Mouse (Mus musculus): ENCODE measurements around the gene Serping1.

Gene Serping1

DNA sequence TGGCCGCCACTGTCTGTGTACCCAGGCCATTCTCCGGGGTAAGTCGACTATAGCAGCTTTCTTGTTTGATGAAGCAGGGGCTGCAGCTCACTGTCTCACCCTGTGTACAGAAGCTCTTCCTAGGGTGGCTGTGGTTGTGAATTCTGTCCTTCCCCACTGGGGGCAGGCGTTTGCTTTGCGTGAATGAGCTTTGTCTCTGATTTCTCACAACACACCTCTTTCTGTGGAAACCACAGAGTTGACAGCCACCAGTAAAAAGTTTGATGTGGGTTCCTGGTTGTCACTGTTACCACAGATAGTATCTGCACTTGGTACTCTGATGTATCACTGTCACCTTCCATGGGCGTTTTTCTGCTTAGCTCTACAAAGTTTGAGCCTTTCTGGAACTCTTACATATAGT lies 4.0 kb upstream of the Serping1 start:
- DNase-seq: no peak

DNA sequence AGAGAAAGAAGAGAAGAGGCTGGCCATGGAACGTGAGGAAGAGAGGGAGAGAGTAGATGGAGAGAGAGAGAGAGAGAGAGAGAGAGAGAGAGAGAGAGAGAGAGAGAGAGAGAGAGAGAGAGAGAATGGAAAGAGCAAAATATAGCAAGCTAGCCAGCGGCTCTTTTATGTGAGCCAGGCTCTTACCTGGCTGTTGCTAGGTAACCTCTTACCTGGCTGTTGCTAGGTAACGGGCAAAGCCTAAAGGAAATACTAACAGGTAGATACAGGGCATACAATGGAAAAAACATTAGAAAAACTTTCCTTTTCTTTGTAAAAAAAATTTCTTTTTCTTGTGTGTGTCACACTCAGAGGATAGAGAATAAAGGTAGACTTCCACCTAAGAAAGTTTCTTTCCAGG lies 2.5 kb upstream of the Serping1 start:
- DNase-seq: no peak

DNA sequence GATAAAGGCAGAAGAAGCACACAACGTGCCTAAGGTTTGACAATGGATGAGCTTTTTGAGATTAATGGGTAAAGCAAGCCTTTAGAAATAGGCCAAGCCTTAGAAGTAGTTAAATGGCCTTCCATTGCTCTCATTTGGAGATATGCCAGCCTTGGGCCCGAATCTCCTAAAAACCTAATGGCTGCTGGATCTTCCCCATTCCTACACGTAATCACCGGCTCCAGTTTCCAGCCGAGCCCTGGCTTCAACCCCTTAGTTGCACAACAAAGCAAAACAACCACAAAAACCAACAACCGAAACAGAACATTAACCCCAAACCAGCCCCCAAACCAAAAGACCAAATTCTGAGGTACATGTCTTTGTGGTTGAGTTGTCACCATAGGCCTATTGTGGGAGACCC lies 421 bp upstream of the Serping1 start:
- DNase-seq: peak; percentile 37

DNA sequence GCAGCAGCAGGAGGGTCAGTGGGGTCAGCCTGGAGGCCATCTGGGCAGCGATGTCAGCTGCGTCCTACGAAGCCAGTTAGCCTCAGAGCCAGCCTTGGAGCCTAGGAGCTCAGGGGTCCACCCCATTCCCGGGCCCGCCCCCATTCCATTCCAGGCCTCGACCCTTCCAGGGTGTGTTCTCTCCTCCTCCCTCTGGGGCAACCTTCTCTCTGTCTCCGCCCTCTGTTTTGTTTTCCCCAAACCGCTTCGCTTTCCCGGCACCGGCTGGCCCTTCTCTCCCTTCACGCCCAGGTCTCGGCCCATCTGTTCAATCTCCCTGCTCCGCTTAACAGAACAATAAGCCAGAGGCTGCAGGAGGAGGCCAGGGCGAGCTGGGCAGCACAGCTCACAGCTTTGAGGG lies 493 bp downstream of the Serping1 start:
- peak; percentile 84 for DNase-seq

DNA sequence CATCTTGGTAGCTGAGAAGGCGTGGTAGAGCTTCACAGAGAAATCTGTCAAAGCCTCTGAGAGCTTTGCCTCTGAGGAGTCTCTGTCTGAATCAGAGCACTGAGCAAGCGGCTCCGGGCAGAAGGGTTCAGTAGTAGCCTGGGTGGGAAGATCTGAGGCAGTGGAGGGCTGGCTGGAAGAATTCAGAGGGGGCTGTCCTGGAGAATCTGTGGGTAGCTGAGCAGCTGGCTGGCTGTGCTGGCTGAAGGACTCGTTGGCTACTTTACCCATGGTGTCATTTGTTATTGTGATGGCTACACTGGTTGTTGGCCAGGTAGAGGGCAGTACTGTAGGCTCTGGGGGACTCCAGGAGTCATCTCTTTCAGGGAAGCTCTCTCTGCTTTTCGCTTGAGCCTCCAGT lies 2.0 kb downstream of the Serping1 start:
- no peak for DNase-seq

DNA sequence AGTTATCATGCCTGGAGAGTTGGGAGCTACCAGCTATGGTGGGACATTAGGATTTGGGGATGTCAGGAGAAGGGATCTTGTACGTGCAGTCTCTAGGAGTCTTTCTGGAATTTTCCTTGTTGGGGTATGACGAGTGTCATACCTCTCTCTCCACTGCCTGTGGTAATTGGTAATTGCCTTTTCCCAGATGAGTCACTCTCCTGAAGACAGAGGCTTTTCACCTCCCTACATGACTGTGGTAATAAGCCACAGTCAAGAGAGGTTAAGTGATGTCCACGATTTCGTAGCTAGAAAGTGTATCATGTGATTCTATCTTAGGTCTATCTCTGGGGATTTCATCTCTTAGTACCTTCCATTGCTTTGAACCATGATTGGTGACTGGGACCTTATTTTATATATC lies 2.8 kb downstream of the Serping1 start:
- no peak for DNase-seq

DNA sequence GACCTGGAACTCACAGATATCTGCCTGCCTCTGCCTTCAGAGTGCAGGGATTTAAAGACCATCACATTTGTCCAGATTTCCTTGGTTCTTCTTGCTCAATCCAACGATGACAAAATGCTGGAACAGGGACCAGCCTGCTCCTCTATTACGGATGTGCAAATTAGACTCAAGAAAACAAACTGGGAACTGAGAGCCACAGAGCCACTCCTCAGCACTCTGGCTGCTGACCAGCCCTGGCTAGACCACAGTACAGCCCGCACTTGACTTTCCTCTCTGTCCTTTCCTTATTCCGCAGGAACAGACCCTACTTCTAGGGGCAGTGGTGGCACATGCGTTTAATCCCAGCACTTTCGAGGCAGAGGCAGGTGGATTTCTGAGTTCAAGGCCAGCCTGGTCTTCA lies 4.7 kb downstream of the Serping1 start:
- no peak for DNase-seq

DNA sequence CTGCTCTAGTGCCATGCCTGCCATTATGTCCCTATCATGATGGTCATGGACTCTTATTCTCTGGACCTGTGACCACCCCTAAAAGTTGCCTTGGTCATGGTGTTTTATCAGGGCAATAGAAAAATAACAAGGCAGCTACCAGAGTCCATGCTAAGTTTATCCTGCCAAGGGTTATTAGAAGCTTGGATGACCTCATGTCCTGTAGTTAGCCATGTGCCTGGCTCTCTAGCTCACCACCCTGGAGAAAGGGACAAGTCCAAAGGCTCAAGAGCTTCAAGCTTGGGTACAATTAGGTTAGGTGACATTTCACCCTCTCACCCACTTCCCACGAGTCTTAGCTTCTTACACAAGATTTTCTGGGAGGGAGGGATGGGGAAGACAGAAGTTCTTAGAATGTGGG lies 12.4 kb downstream of the Serping1 start:
- DNase-seq: no peak

DNA sequence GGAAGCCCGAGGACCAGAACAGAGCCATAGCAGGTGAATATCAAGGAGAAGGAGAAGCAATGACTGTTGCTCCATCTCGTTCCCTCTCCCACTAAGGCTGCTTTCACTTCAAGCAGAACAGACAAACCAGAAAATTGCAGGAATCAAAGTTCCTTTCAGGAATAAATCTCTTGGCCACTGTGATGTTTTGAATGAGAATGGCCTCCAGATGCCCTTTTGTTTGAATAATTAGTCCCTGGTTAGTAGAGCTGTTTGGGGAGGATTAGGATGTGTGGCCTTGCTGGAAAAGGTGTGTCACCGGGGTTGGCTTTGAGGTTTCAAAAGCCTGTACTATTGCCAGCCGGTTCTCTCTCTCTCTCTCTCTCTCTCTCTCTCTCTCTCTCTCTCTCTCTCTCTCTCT lies 12.9 kb downstream of the Serping1 start:
- no peak for DNase-seq

DNA sequence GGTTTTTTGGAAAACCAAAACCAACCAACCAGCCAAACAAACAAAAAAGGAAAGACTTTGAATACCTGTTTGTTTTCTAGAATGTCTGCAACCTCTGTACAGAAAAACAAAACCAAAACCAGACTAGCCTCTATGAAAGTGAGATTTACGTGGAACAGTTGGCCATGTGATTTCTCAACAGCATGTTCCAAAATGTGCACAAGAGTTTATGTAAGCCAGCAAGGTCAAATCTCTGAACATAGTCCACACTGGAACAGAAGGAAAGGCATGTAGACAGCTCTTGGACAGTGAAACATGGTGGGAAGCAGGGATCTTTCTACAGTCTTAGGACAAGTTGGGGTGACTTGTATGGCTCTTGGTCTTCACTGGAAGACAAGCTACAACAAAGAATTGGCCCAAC lies 13.4 kb downstream of the Serping1 start:
- DNase-seq: no peak

DNA sequence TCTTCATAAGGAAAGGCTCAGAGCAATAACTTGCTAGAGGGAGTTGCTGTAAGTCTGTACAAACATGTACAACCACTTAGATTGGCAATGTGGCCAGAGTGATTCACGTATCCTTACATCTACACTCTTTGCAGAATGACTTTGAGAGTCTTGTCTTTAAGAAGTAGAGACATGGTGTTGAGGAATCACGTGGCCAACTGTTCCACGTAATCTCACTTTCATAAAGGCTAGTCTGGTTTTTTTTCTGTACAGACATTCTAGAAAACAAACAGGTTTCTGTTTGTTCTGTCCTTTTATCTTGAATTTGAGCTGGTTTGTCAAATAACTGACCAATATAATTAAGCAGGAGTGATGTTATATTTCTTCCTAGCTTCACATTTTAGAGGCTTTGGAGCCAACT lies 13.9 kb downstream of the Serping1 start:
- DNase-seq: no peak

DNA sequence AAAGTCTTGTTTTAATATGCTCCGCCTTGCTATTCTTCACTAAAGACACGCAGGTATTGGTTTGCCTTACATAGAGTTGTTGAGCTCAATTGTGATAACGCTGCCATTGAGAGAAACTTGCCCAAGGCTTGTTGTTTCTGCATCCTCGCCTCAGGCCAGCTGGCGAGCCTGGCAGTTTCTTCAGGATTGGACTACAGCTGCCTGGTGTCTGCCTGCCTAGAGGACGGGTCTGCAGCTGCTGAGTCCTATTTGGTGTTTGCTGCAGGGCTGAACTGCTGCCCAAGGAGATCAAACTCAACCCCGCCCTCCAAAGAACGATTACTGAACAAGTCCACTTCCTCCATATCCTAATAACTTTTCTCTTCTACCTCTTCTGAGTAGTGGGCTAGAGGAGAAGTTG lies 14.5 kb downstream of the Serping1 start:
- no peak for DNase-seq

DNA sequence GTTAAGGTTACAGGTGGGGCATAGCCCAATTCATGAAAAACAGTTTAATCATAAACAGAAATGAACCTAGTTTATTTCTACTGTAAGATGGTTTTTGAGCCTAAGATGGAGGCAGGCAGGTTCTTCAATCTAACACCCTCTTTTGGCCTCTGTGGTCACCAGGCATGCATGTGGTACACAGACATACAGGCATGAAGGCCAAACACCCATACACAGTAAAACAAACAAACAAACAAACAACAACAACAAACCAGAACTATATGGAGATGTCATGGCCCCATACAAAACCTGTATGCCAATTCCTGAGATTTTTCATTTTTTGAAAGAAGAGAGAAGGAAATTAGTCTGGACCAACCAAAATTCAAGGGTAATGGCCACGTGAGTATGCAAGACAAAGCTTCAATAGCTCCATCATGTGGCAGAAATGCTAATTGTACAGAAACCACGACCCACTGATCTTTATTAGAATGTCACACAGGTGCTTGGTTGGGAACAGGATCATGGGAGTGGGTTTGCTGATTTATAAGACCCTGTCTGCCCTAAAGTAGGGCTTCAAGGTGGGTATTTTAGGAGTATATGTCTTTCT lies 16.6 kb downstream of the Serping1 start:
- peak; percentile 62 for DNase-seq

DNA sequence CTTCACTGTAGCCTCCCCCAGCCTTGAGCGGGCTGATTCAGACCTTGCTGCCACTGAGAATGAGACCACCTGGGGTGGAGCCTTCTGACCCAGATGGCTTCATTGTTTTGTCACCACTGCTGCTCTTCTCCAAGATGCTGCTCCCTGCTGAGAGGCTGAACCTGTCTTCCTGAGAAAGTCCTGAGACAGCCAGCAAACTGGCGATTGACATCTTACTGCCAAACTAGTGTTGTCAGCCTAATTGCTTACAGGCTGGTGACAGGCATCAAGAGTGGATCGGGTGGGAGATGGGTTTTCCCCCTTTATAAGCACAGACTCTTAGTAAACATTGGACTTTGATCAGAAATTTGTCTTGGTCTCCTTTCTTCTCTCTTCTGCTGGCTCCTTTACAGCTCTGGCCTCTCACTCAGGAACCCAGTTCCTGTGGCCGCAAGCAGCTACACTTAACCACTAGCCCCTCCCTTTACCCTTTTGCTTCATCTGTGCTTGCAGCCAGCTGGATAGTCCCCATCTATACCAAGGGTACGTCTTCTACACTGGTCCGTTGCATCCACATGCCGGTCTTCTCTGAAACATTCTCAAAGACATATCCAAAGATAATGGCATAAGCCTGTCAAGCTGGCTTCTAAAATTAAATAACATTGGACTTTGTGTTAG lies 18.1 kb downstream of the Serping1 start:
- no peak for DNase-seq

DNA sequence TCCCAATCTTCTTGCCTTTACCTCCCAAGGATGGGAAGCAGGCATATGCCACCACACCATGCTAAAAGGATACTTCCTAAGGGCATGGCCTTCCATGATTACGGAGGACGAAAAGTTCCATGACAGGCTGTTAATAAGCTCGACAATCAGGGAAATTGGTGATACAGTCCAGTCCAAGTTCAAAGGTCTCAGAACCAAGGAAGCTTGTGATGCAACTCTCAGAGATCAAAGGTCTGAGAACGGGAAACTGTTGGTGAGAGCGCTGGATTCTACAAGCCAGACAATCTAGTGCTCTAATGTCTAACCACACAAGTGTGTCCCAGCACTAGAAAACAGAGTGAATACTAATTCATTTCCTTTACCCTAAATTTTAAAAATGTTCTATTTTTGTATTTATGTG lies 19.0 kb downstream of the Serping1 start:
- DNase-seq: no peak

DNA sequence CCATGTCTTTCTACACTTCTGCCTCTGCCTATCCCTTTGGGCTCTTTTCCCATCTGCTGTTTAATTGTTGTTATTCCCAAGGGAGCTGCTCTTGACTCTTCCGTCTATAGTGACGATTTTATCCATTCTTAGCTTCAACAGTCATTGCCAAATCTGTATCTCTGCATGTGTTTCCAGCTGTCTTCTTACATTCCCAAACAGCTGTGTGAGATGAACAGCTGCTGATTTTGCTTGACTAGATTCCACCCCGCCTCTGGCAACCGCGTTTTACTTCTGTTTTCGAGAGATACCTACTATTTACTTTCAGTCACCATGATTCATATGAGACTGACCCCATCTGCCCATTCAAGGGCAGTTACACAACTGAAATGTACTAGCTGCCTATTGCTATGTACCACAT lies 25.1 kb downstream of the Serping1 start:
- DNase-seq: peak; percentile 52

DNA sequence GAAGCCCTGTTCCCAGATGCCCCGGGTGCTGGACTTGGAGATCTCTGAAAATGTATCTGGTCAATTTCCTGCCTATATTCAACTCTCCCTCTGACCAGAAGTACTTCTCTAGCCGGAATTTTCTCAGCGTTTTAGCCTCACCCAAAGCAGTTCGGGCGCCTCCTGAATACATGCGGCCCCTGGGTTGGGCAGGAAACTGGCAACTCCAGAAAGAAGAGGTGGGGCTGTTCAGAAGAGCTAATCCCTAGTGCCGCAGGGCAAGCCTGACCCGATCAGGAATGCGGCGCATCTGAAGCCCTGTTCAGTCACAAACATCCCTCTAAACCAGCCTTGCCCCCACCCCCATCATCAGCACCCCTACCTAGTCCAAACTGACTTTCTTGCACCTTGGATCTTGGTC lies 31.1 kb downstream of the Serping1 start:
- peak; percentile 55 for DNase-seq

DNA sequence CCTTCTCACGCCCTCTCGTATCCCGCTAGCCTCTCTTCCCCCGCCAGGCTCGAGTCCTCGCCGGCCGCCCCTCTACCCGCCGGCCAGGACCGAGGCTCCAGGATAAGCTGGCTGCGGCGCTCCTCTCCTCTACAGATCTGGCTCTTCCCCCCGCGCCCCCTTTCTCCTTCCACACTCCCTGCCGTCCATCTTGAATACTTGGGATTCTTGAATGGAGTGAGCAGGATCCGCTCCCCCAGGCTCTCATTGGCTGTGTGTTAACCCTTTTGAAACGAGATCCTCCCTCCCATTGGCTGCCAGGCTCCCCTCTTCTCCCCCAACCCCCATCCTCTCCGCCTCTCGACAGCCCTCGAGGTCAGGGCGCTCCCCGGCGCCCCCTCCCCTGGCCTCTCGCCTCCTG lies 31.7 kb downstream of the Serping1 start, which contains the start of gene Gm19426:
Gene Gm19426, minus strand, starts transcription at position 95 of the 400 bp plus-strand sequence.
- peak; percentile 89 for DNase-seq

DNA sequence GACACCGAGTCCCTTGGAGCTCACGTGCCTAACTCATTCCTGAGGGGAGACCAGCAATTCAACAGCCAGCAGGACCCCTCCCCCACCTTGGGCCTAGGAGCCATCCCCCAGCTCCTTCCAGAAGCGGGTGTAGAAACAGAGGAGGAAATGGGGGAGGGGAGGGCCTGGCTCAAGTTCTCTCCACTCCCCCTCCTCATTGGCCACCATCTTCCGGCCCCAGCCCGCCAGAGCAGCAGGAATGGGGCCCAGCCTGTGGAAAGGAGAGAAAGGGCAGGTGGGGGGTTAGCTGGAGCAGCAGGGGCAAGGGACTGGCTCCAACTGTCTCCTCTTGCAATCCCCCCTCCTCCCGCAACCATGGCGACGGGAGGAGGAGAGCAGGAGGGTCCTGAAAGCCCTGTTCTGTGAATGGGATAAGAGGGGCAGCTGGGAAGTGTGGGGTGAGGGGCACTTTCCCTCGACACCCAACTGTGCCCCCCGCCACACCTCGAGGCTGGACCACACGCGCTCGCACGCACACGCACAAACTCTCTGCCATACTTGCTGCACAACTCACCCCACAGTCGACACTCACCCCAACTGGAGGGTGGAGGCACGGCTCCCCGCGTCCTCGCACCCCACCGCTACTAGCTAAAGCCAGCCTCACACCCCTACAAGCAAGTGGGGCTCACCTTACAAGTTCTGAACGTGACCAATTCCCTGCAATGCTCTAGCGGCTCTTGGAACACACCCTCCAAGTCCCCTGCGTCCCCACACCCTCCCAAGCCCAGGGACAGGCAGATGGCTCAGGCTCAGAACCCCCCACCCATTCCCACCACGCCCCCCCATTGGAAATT lies 32.6 kb downstream of the Serping1 start:
- DNase-seq: peak; percentile 86

DNA sequence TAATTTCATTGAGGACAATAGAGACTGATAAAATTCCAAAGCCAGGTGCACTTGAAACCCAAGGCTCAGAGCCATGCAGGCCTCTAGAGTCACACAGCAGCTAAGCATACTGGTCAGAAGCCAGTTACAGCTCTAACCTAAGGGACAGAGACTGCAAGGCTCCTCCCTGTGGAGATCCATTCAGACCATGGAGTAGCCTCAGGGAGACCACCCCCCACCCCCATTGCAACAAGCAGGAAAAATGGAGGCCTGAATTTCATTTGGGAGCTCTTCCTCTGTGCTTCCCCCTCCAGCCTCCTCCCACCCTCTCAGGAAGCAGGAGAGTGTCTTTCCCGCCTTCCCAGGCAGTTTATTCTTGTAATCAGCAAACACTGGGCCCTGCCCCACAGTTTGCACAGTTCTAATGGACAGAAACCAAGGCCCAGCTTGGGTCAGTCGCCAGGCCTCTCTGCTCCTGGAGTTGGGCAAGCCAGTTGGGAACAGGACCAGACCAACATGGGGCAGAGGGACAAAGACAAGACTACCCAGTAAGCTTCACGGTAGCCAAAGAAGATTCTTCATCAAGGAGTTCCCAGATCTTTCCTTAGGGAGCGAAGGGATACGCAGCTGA lies 33.3 kb downstream of the Serping1 start:
- DNase-seq: peak; percentile 41

DNA sequence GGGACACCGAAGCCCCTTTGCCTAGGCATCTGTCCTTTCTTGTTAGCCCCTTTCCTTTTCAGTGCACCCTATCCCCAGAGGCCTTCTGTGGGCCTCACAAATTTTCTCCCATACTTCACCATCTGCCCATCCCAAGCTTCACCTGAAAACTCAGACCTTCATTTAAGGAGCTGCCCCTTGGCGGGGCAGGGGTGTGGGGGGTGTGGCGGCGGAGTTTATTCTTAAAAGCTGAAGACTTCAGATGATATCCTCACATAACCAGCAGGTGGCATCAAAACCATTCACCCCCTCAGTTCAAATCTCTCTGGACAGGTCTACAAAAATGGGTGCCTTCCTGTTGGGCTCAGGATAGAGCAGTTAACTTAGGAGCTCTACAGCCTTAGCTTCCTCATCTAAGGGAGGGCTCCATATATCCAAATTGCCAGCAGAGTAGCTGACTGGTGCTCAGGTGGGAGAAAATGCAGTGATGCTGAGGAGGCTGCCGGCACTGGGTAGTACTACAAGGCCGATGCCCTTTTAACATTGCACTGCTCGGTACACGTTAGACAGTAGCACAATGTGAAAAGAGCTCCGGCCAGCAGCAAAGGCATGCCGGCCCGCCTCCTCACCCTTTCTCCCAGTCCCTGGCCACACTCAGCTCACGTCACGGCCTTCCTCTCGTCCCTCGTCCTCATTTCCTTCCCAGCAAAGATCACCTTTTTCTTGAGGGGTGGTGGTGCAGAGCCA lies 34.5 kb downstream of the Serping1 start:
- DNase-seq: peak; percentile 44

DNA sequence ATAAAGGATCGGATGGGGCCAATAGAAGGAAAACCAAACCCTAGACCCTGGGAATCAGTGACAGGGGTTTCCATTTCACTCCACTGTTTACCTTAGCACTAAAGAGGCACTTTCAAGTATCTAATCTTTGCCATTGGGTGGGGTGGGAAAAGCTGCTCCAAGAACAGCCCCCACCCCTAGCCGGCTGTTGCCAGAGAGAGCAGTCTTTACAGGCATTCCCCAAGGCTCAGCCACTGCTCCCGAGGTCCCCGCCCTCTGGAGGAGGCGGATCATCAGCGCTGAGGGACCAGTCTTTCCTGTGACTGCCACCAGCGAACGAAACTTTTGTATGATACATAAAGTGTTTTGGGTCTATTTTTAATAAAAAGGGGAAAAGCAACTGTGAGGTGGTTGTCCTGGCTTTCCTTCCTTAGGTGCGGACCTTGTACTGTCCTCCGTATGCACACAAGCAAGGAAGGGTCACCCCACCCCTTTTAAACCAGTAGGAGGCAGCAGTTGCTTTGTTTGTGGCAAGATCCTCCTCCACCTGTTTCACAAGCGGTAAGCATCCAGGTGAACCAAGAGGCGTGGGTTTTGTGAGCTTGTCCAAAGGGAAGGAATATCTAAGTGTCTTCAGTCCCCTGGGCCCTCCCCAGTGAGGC lies 36.9 kb downstream of the Serping1 start:
- DNase-seq: peak; percentile 68

All from kidney, postnatal 10 days (tissue).